Mouse (Mus musculus) liver, embryonic 12.5 days (tissue): Measurements from ENCODE around the gene Fam122c. TPM values are rescaled to one million over a fixed set of nuclear protein-coding genes. Genes with fewer than 3 reads are reported as not detected.

Source experiments
- polyA plus RNA-seq: library from polyadenylated mRNA; unstranded; fragments of >200 nt; fragmentation: Nextera tagmentation; extraction: Ambion mirVana; gene quantifications from 2 replicates; pipeline ENCODE4 v1.2.1, GENCODE M21; 2016

Fam122c gene
- polyA plus RNA-seq, 1 experiment from 2014 or later = not detected

Other genes with a start within 250 kb of the Fam122c start
- 2.7 and 3.0 TPM in 2 replicates for gene Plac1, start 33.3 kb upstream of the Fam122c start, polyA plus RNA-seq
- gene Fam122b, start 3.6 kb upstream of the Fam122c start, polyA plus RNA-seq = 6.7 and 7.9 TPM in 2 replicates
- 36.5 and 37.6 TPM in 2 replicates for gene Mospd1, start 97.1 kb downstream of the Fam122c start, polyA plus RNA-seq
- gene Etd, start 161.5 kb downstream of the Fam122c start, polyA plus RNA-seq = not detected in 2 replicates